Mouse (Mus musculus) E14TG2a.4 (cell line): Measurements from ENCODE around the gene Slc17a2.

Experiments used
- CTCF ChIP-seq: conservative IDR thresholded peaks from 2 replicates; pipeline ENCODE4 v1.5.1; 2014; ENCODE audit warnings: low read length
- NANOG ChIP-seq: IDR thresholded peaks from 2 replicates; pipeline ENCODE4 v1.6.1; 2014; ENCODE audit warnings: borderline replicate concordance, low read length, mixed read lengths
- POU5F1 ChIP-seq: IDR thresholded peaks from 2 replicates; pipeline ENCODE4 v1.6.1; 2014; ENCODE audit warnings: low read length, borderline replicate concordance

DNA sequence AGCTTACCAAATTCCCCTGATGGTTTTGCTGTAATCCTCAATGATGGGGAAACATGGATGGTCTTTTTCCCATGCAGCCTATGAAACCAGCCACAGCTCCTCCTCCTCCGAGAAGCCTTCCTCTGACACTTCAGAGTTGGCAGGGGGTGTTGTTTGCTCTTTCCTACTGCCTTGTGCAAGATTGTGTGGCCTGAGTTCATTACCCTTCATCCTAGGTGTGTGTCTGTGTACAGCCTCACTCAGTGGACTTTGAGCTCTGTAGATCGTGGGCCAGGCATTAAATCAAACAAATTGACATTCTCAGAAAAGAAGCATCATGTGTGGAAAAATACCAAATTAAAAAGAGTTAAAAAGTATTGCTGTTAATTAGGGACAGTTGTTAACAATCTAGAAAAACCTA, 2.3 kb upstream of the Slc17a2 start:
- TF ChIP-seq CTCF (no peak), POU5F1 (no peak), NANOG (no peak)
